Mouse (Mus musculus): ENCODE data around the gene Mrgpra9. TPM values are rescaled to one million over a fixed set of nuclear protein-coding genes. Genes with fewer than 3 reads are reported as not detected.
"Not testable (repeated sequence)": the region's sequence is repeated elsewhere in the genome, so short reads cannot be mapped to it uniquely, and the experiment has no call there.

Gene Mrgpra9
- 0.20 TPM in 1 of 2 replicates, not detected in the other for polyA plus RNA-seq (2015; fragmentation: Nextera tagmentation; extraction: Ambion mirVana)

GRCm38 (mm10) chr7:47252770-47253169 lies at the start of gene Mrgpra9:
Gene Mrgpra9 (minus strand): TSS chr7:47252848.
- H3K9ac ChIP-seq, result no peak within 1 kb of the TSS
- H3K36me3 ChIP-seq, result no peaks in the 10 kb centered on the region
- no peaks in the 10 kb centered on the region for H3K27me3 ChIP-seq
- no peak for ATAC-seq (ENCODE audit: insufficient number of reproducible peaks, insufficient read depth, low FRiP score, low TSS enrichment, low read depth)
- WGBS, result 71% methylated on average over 1 of the region's 1 CpGs
- no peak within 1 kb of the TSS for H3K4me3 ChIP-seq
- no peak within 1 kb of the TSS for H3K27ac ChIP-seq
- H3K9me3 ChIP-seq, result 0 out of 2 replicates have a peak, but pooled peaks cover 7% of the 10 kb centered on the region
- H3K4me1 ChIP-seq, result no peaks in the 10 kb centered on the region
- H3K4me2 ChIP-seq, result no peak within 1 kb of the TSS

- H3K9me3 ChIP-seq, result not testable (repeated sequence)
Observed at GRCm38 (mm10) chr7:47299612-47300011, 47.0 kb upstream of the Mrgpra9 start.

GRCm38 (mm10) chr7:47271547-47271946 lies 18.9 kb upstream of the Mrgpra9 start:
- not testable (repeated sequence) for H3K9ac ChIP-seq; H3K4me2 ChIP-seq; H3K4me3 ChIP-seq; H3K27me3 ChIP-seq; H3K27ac ChIP-seq; H3K9me3 ChIP-seq; ATAC-seq (ENCODE audit: insufficient number of reproducible peaks, insufficient read depth, low FRiP score, low TSS enrichment, low read depth); H3K36me3 ChIP-seq; H3K4me1 ChIP-seq
- WGBS, result 82% methylated on average over 5 of the region's 5 CpGs

More at GRCm38 (mm10) chr7:47299612-47300011, 47.0 kb upstream of the Mrgpra9 start:
- ATAC-seq (ENCODE audit: insufficient number of reproducible peaks, insufficient read depth, low FRiP score, low TSS enrichment, low read depth); H3K36me3 ChIP-seq; H3K4me2 ChIP-seq; H3K4me1 ChIP-seq; H3K4me3 ChIP-seq; H3K27ac ChIP-seq; H3K27me3 ChIP-seq; H3K9ac ChIP-seq: not testable (repeated sequence)

GRCm38 (mm10) chr7:47244658-47245057 lies 8.0 kb downstream of the Mrgpra9 start:
- Histone ChIP-seq H3K9me3 (no peaks in the 10 kb centered on the region), H3K9ac (no peak overlapping the region), H3K4me3 (no peak overlapping the region), H3K36me3 (no peaks in the 10 kb centered on the region), H3K4me2 (no peak overlapping the region), H3K4me1 (no peaks in the 10 kb centered on the region), H3K27ac (no peak overlapping the region), H3K27me3 (no peaks in the 10 kb centered on the region)
- ATAC-seq (ENCODE audit: insufficient number of reproducible peaks, insufficient read depth, low FRiP score, low TSS enrichment, low read depth), result no peak
- 55% methylated on average over 3 of the region's 3 CpGs for whole genome bisulfite sequencing

GRCm38 (mm10) chr7:47204830-47205229 lies 47.8 kb downstream of the Mrgpra9 start, which contains the start of gene Mrgpra6:
Gene Mrgpra6 (minus strand): TSS chr7:47204920.
- H3K4me1 ChIP-seq, result no peaks in the 10 kb centered on the region
- no peaks in the 10 kb centered on the region for H3K9me3 ChIP-seq
- no peaks in the 10 kb centered on the region for H3K27me3 ChIP-seq
- no peak within 1 kb of the TSS for H3K4me3 ChIP-seq
- H3K27ac ChIP-seq, result no peak within 1 kb of the TSS
- no peak for ATAC-seq (ENCODE audit: insufficient number of reproducible peaks, insufficient read depth, low FRiP score, low TSS enrichment, low read depth)
- 65% methylated on average over 4 of the region's 4 CpGs for WGBS
- H3K36me3 ChIP-seq, result no peaks in the 10 kb centered on the region
- H3K4me2 ChIP-seq, result no peak within 1 kb of the TSS
- H3K9ac ChIP-seq, result no peak within 1 kb of the TSS

GRCm38 (mm10) chr7:47195271-47195670 lies 57.4 kb downstream of the Mrgpra9 start:
- Histone ChIP-seq H3K9ac (no peak overlapping the region), H3K27ac (no peak overlapping the region)

More at GRCm38 (mm10) chr7:47195271-47195670, 57.4 kb downstream of the Mrgpra9 start:
- Histone ChIP-seq H3K4me3 (no peak overlapping the region), H3K27me3 (no peaks in the 10 kb centered on the region), H3K4me2 (no peak overlapping the region), H3K9me3 (no peaks in the 10 kb centered on the region), H3K4me1 (no peaks in the 10 kb centered on the region), H3K36me3 (no peaks in the 10 kb centered on the region)
- no peak for ATAC-seq (ENCODE audit: insufficient number of reproducible peaks, insufficient read depth, low FRiP score, low TSS enrichment, low read depth)
- 52% methylated on average over 1 of the region's 1 CpGs for WGBS

Other genes starting within 250 kb of the Mrgpra9 start
- 18.8 and 20.0 TPM in 2 replicates for gene Spty2d1, start 244.4 kb downstream of the Mrgpra9 start, polyA plus RNA-seq (2015; fragmentation: Nextera tagmentation; extraction: Ambion mirVana)
- gene Tmem86a, start 202.2 kb downstream of the Mrgpra9 start, polyA plus RNA-seq (2015; fragmentation: Nextera tagmentation; extraction: Ambion mirVana), result 17.4 and 18.9 TPM in 2 replicates
- gene Ptpn5, start 119.2 kb downstream of the Mrgpra9 start, polyA plus RNA-seq (2015; fragmentation: Nextera tagmentation; extraction: Ambion mirVana), result 0.61 and 1.5 TPM in 2 replicates
- gene Mrgpra6, start 47.9 kb downstream of the Mrgpra9 start, polyA plus RNA-seq (2015; fragmentation: Nextera tagmentation; extraction: Ambion mirVana), result not detected in 2 replicates
- gene Mrgpra1, start 101.4 kb upstream of the Mrgpra9 start, polyA plus RNA-seq (2015; fragmentation: Nextera tagmentation; extraction: Ambion mirVana), result not detected in 2 replicates
- gene Mrgpra2a, start 199.3 kb upstream of the Mrgpra9 start, polyA plus RNA-seq (2015; fragmentation: Nextera tagmentation; extraction: Ambion mirVana), result not detected in 2 replicates